Mouse (Mus musculus): ENCODE data around the gene Dhdh.

DNA sequence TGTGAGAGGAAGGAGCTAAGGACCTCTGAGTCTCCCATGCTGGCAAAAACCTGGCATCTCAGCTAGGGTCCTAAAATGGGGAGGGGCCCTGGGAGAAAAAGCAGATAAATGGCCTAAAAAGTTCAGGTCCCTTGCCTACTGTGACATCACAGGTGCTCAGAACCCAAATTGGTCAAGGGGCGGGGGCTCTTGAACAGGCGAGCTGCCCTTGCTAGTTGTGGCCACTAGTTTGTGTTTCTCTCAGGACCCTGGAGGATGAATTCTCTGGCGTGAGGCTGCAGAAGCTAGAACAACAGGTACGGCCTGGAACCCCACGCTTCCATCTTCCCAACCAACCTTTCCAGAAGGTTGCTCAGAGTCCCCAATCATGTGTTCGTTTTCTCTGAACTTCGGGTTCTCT, 25.8 kb upstream of the Dhdh start:
- no peak; the same call in 1 of the 2 replicates for TF ChIP-seq POLR2A (IDR thresholded peaks at IDR 0.05; ENCODE audit: control insufficient read depth, low read depth, low read length)
- TF ChIP-seq CTCF (IDR thresholded peaks at IDR 0.05; ENCODE audit: control insufficient read depth, insufficient read depth, insufficient replicate concordance, low read depth, low read length), result no peak
